Mouse (Mus musculus): Measurements from ENCODE around the gene Klf7.

GRCm38 (mm10) chr1:64048567-64048966, 73.5 kb downstream of the Klf7 start:
- no peak for TF ChIP-seq CTCF (IDR thresholded peaks at IDR 0.05)
- TF ChIP-seq EP300 (IDR thresholded peaks at IDR 0.05) = no peak
